Mouse (Mus musculus) kidney, adult 8-10 months (tissue): ENCODE data around the gene 2300003K06Rik.
"Not testable (repeated sequence)": the region's sequence is repeated elsewhere in the genome, so short reads cannot be mapped to it uniquely, and the experiment has no call there.

Experiments used
- DNase-seq, 2 experiments: peaks; one replicate each; pipeline ENCODE4 v3.0.0; 2022

2300003K06Rik gene

GRCm38 (mm10) chr11:99837966-99838365 lies at the start of gene 2300003K06Rik:
Gene 2300003K06Rik (minus strand): TSS chr11:99838066.
- no peak for DNase-seq

GRCm38 (mm10) chr11:99878887-99879286 lies 41.0 kb upstream of the 2300003K06Rik start, which contains the start of gene Gm11567:
Gene Gm11567 (plus strand): TSS chr11:99879187.
- DNase-seq = not testable (repeated sequence)

GRCm38 (mm10) chr11:99873089-99873488 lies 35.2 kb upstream of the 2300003K06Rik start, which contains the start of gene Krtap9-1:
Gene Krtap9-1 (plus strand): TSS chr11:99873389.
- not testable (repeated sequence) for DNase-seq

- not testable (repeated sequence) for DNase-seq
Observed at GRCm38 (mm10) chr11:99864176-99864575, 26.3 kb upstream of the 2300003K06Rik start, which contains the start of gene Gm11559. Gene Gm11559 (plus strand): TSS chr11:99864476.

- DNase-seq = no peak
Observed at GRCm38 (mm10) chr11:99858761-99859160, 20.9 kb upstream of the 2300003K06Rik start.

- no peak for DNase-seq
Observed at GRCm38 (mm10) chr11:99857617-99858016, 19.8 kb upstream of the 2300003K06Rik start, which contains the start of gene Gm11568. Gene Gm11568 (plus strand): TSS chr11:99857917.

GRCm38 (mm10) chr11:99854121-99854520 lies 16.3 kb upstream of the 2300003K06Rik start:
- no peak for DNase-seq

GRCm38 (mm10) chr11:99851508-99851907 lies 13.6 kb upstream of the 2300003K06Rik start, which contains the start of gene Krtap4-16:
Gene Krtap4-16 (minus strand): TSS chr11:99851608.
- no peak for DNase-seq

- no peak for DNase-seq
Observed at GRCm38 (mm10) chr11:99846746-99847145, 8.9 kb upstream of the 2300003K06Rik start.

- no peak for DNase-seq
Observed at GRCm38 (mm10) chr11:99842185-99842584, 4.3 kb upstream of the 2300003K06Rik start.

- DNase-seq = not testable (repeated sequence)
Observed at GRCm38 (mm10) chr11:99815566-99815965, 22.3 kb downstream of the 2300003K06Rik start, which contains the start of gene Gm11564. Gene Gm11564 (minus strand): TSS chr11:99815666.

- DNase-seq = not testable (repeated sequence)
Observed at GRCm38 (mm10) chr11:99809792-99810191, 28.1 kb downstream of the 2300003K06Rik start, which contains the start of gene Krtap4-13. Gene Krtap4-13 (minus strand): TSS chr11:99809892.

GRCm38 (mm10) chr11:99804346-99804745 lies 33.5 kb downstream of the 2300003K06Rik start, which contains the start of gene Gm11554:
Gene Gm11554 (minus strand): TSS chr11:99804446.
- not testable (repeated sequence) for DNase-seq

GRCm38 (mm10) chr11:99798832-99799231 lies 39.0 kb downstream of the 2300003K06Rik start, which contains the start of gene Gm11569:
Gene Gm11569 (minus strand): TSS chr11:99798932.
- DNase-seq = not testable (repeated sequence)

GRCm38 (mm10) chr11:99793367-99793766 lies 44.5 kb downstream of the 2300003K06Rik start, which contains the start of gene Gm11596:
Gene Gm11596 (minus strand): TSS chr11:99793467.
- no peak for DNase-seq
